Mouse (Mus musculus) forebrain, embryonic 12.5 days (tissue): ENCODE results near the gene Arntl. TPM values are rescaled to one million over a fixed set of nuclear protein-coding genes. Genes with fewer than 3 reads are reported as not detected.

Source experiments
- ATAC-seq: fragments of 200-750 bp; cut with Nextera tagmentation; 2 replicates; pipeline ENCODE4 v1.8.0; 2017; ENCODE audit warnings: moderate TSS enrichment; ENCODE audit not compliant: low FRiP score
- H3K27ac ChIP-seq: fragments of 300-500 bp; sonication (generic); 2 replicates; pipeline ENCODE4 v1.5.1; 2016; ENCODE audit warnings: mild to moderate bottlenecking
- H3K27me3 ChIP-seq: fragments of 300-500 bp; sonication (generic); 2 replicates; pipeline ENCODE4 v1.6.1; 2016; ENCODE audit warnings: mild to moderate bottlenecking
- H3K36me3 ChIP-seq: fragments of 300-500 bp; sonication (generic); replicated peaks from 2 replicates; pipeline ENCODE4 v1.6.1; 2016; ENCODE audit warnings: mild to moderate bottlenecking
- H3K4me1 ChIP-seq: fragments of 300-500 bp; sonication (generic); 2 replicates; pipeline ENCODE4 v1.6.1; 2016
- H3K4me2 ChIP-seq: fragments of 300-500 bp; sonication (generic); 2 replicates; pipeline ENCODE4 v1.6.1; 2016; ENCODE audit warnings: mild to moderate bottlenecking, moderate library complexity
- H3K4me3 ChIP-seq: fragments of 300-500 bp; sonication (generic); replicated peaks from 2 replicates; pipeline ENCODE4 v1.5.1; 2016; ENCODE audit warnings: mild to moderate bottlenecking
- H3K9ac ChIP-seq: fragments of 300-500 bp; sonication (generic); 2 replicates; pipeline ENCODE4 v1.6.1; 2016; ENCODE audit warnings: mild to moderate bottlenecking
- H3K9me3 ChIP-seq: fragments of 300-500 bp; sonication (generic); 2 replicates; pipeline ENCODE4 v1.6.1; 2016
- WGBS: fragments of 180-500 bp; shearing (Covaris S2); methylation state at CpG from one replicate; pipeline ENCODE4 v1.1.7; 2016; 5-methylcytosine and 5-hydroxymethylcytosine counted together
- polyA plus RNA-seq: library from polyadenylated mRNA; unstranded; fragments of >200 nt; fragmentation: Nextera tagmentation; extraction: Ambion mirVana; gene quantifications from 2 replicates; pipeline ENCODE4 v1.2.1, GENCODE M21; 2016

The Arntl gene
- polyA plus RNA-seq, 1 experiment from 2014 or later = 9.9 TPM

DNA sequence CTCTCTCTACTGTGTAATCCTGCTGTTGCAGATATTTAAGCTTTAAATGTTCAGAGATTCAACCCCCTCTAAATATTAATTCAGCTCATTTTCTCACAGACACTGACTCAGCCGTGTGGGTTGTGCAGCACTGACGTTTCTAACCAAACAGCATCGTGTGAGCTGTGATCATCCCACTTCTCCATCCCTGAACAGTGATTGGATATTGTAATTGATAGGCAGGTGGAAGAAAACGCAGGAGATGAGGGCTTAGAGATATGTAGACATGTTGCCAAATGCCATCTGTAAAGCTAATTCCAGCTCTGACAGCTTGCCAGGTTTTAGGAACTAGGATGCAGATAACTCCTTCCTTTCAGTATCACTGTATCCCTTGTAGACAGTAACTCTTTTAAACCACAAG lies 140.0 kb downstream of the Arntl start:
- H3K27ac ChIP-seq = no peak overlapping the region
- 43% methylated on average over 4 of the region's 4 CpGs for WGBS
- no peak overlapping the region for H3K4me3 ChIP-seq
- no peaks in the 10 kb centered on the region for H3K36me3 ChIP-seq
- 0 out of 2 replicates have a peak, but pooled peaks have one; percentile 41 for ATAC-seq
- H3K9ac ChIP-seq = no peak overlapping the region
- H3K9me3 ChIP-seq = no peaks in the 10 kb centered on the region
- H3K4me1 ChIP-seq = no peaks in the 10 kb centered on the region
- no peaks in the 10 kb centered on the region for H3K27me3 ChIP-seq
- no peak overlapping the region; the same call in 1 of the 2 replicates for H3K4me2 ChIP-seq

DNA sequence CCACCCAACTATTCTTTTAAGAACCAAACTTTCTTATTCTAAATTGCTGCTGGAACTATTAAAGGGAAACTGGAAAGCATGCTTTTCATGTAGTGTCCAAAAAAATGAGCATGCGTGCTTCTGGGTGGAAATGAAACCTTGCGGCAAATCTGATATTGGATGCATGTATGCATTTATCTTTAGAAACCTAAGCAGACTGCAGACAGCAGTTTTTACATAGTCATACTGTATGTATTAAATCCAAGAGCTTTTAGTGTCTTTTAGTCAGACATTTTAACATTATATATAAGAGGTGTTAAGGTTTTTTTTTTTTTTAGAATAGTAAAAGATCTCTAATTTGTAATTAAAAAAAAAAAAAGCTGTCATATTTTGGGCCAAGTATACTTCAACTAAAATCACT lies 140.4 kb downstream of the Arntl start:
- H3K4me1 ChIP-seq = no peaks in the 10 kb centered on the region
- 96% methylated on average over 2 of the region's 2 CpGs for WGBS
- H3K4me2 ChIP-seq = no peak overlapping the region
- no peaks in the 10 kb centered on the region for H3K27me3 ChIP-seq
- H3K9ac ChIP-seq = no peak overlapping the region
- H3K4me3 ChIP-seq = no peak overlapping the region
- no peak for ATAC-seq
- H3K36me3 ChIP-seq = no peaks in the 10 kb centered on the region
- no peaks in the 10 kb centered on the region for H3K9me3 ChIP-seq
- H3K27ac ChIP-seq = no peak overlapping the region

DNA sequence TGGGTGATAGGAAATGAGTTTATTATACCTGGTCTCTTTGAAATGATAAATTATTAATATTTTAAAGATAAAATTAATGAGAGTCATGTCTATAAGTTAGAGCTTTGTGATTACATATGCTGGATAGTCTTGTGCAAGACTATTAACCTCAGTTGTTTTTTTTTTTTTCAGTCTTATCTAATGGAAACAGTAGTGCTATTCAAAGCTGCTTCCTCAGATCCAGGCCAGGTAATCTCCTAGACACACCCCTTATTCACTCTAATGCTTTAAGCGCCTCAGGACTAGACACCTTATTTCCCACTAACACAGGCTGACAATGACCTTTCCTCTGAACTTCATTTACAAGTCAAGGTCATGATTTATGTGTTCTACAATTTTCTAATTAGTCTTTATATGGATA lies 141.8 kb downstream of the Arntl start:
- Histone ChIP-seq H3K9me3 (no peaks in the 10 kb centered on the region), H3K27me3 (no peaks in the 10 kb centered on the region)

More for the DNA sequence above, 141.8 kb downstream of the Arntl start:
- WGBS = 89% methylated on average over 1 of the region's 1 CpGs
- Histone ChIP-seq H3K27ac (no peak overlapping the region), H3K9ac (no peak overlapping the region), H3K4me2 (no peak overlapping the region), H3K4me1 (no peaks in the 10 kb centered on the region), H3K36me3 (no peaks in the 10 kb centered on the region), H3K4me3 (no peak overlapping the region)
- no peak for ATAC-seq

Other genes with a start within 250 kb of the Arntl start
- gene Btbd10, start 161.9 kb downstream of the Arntl start, polyA plus RNA-seq = 37.2 and 41.5 TPM in 2 replicates
- gene Pth, start 181.1 kb downstream of the Arntl start, polyA plus RNA-seq = not detected in 2 replicates